In the genomic region with DNA sequence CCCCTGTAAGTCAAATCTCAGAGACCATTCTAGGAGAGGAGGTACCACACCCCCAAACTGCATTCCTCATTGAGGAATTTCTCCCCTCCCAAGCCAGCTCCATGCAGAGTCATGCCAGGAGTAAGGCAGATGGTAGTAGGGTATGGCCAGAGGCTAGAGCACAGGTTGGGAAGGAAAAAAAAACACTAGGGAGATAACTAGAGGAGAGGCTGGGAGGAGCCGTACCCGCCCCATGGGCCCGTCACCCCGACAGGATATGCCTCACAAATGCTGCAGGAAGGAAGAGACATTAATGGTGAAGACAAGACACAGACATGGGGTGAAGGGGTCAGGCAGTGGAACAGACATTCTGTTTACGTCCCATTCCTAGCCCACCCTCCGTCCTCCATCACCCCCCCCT, we compare ENCODE assay signal across 8 mouse cellular contexts. TPM values are rescaled to one million over a fixed set of nuclear protein-coding genes. Genes with fewer than 3 reads are reported as not detected.
A peak's percentile ranks its signal among the peaks of the same experiment; 100 is the strongest.
DNase-seq lines count a peak whose midpoint lies in the region; ATAC-seq and TF ChIP-seq lines count a peak whose summit lies in the region.

No protein-coding gene starts in this region.

- H3K27me3 ChIP-seq in limb, embryonic 13.5 days: no peaks in the 10 kb centered on the region
- H3K27me3 ChIP-seq in midbrain, embryonic 16.5 days (ENCODE audit: control insufficient read depth, insufficient read depth, low read depth, low read length): no peaks in the 10 kb centered on the region

- ATAC-seq in limb, embryonic 13.5 days (ENCODE audit: low FRiP score, low read depth): no peak
- no peak for ATAC-seq in midbrain, embryonic 16.5 days

- peak overlapping the region; percentile 88 for H3K9ac ChIP-seq in limb, embryonic 13.5 days
- peak overlapping the region; percentile 54; the same call in 1 of the 2 replicates for H3K9ac ChIP-seq in midbrain, embryonic 16.5 days (ENCODE audit: low read depth, low read length)

- peak overlapping the region; percentile 79 for H3K4me2 ChIP-seq in limb, embryonic 13.5 days (replicated peaks)
- peak overlapping the region; percentile 78 for H3K4me2 ChIP-seq in midbrain, embryonic 16.5 days (ENCODE audit: low read length)

- no peak for TF ChIP-seq CTCF in bone marrow, adult 2 months (IDR thresholded peaks at IDR 0.05; ENCODE audit: control insufficient read depth, insufficient read depth, low read length)

- no peaks in the 10 kb centered on the region for H3K9me3 ChIP-seq in limb, embryonic 13.5 days
- H3K9me3 ChIP-seq in midbrain, embryonic 16.5 days (replicated peaks; ENCODE audit: control insufficient read depth, low read length, poor library complexity, severe bottlenecking): no peaks in the 10 kb centered on the region

- peak overlapping the region; percentile 87 for H3K4me3 ChIP-seq in bone marrow, adult 2 months (replicated peaks; ENCODE audit: control insufficient read depth, low read depth, low read length)
- peak overlapping the region; percentile 81 for H3K4me3 ChIP-seq in limb, embryonic 13.5 days
- H3K4me3 ChIP-seq in midbrain, embryonic 16.5 days (ENCODE audit: low read depth, low read length): 0 out of 2 replicates have a peak overlapping the region, but pooled peaks have one; percentile 77

- H3K27ac ChIP-seq in bone marrow, adult 2 months (ENCODE audit: control insufficient read depth, insufficient read depth, low read depth, low read length, poor library complexity): 0 out of 2 replicates have a peak overlapping the region, but pooled peaks have one; percentile 12
- peak overlapping the region; percentile 6; the same call in 1 of the 2 replicates for H3K27ac ChIP-seq in limb, embryonic 13.5 days
- peak overlapping the region; percentile 43 for H3K27ac ChIP-seq in midbrain, embryonic 16.5 days (ENCODE audit: low read length)

- WGBS in bone marrow, adult 2 months: 54% methylated on average over 6 of the region's 6 CpGs
- WGBS in limb, embryonic 13.5 days: 65% methylated on average over 6 of the region's 6 CpGs
- 80% methylated on average over 6 of the region's 6 CpGs for WGBS in midbrain, embryonic 16.5 days

- no peak for TF ChIP-seq POLR2A in bone marrow, adult 2 months (IDR thresholded peaks at IDR 0.05; ENCODE audit: borderline replicate concordance, control insufficient read depth, low read depth, low read length)

- peak; percentile 62 for DNase-seq in adrenal gland, adult 2 months
- DNase-seq in adrenal gland, postnatal 25 days: no peak
- peak; percentile 34 for DNase-seq in heart, postnatal 4 days
- DNase-seq in B cell, adult 2 months: no peak
- DNase-seq in thymus, postnatal 4 days: no peak

- peaks cover 2% of the 10 kb centered on the region; the same call in 1 of the 2 replicates for H3K4me1 ChIP-seq in bone marrow, adult 2 months (ENCODE audit: control insufficient read depth, insufficient read depth, low read length)
- H3K4me1 ChIP-seq in limb, embryonic 13.5 days: peaks cover 41% of the 10 kb centered on the region
- peaks cover 26% of the 10 kb centered on the region for H3K4me1 ChIP-seq in midbrain, embryonic 16.5 days (ENCODE audit: control insufficient read depth, insufficient read depth, low read length)

- peaks cover 54% of the 10 kb centered on the region for H3K36me3 ChIP-seq in limb, embryonic 13.5 days
- peaks cover 38% of the 10 kb centered on the region for H3K36me3 ChIP-seq in midbrain, embryonic 16.5 days (ENCODE audit: control insufficient read depth, insufficient read depth, low read length)

RNA-seq across cellular contexts. Expression of gene Myl6, which starts 2.5 kb away (rescaled TPM):
- total RNA-seq in adrenal gland, adult 2 months (2021): 100 to 1,000 TPM; 786 to 985 TPM
- 324 and 445 TPM in 2 replicates for polyA plus RNA-seq in adrenal gland, adult 2 months (2012; rRNA removed)
- total RNA-seq in adrenal gland, postnatal 25 days (2021): 791 and 820 TPM in 2 replicates
- 1,368 and 2,050 TPM in 2 replicates for polyA plus RNA-seq in bone marrow, adult 2 months (2011; ENCODE audit: insufficient read depth, insufficient read length, low replicate concordance, missing spikeins)
- 100 to 1,000 TPM; 616 to 628 TPM for total RNA-seq in heart, postnatal 4 days (2021)
- 1,077 and 1,101 TPM in 2 replicates for polyA plus RNA-seq in limb, embryonic 13.5 days (2015; fragmentation: Nextera tagmentation; extraction: Ambion mirVana)
- 852 and 855 TPM in 2 replicates for polyA plus RNA-seq in midbrain, embryonic 16.5 days (2015; fragmentation: Nextera tagmentation; extraction: Ambion mirVana)

RNA-seq across cellular contexts. Expression of gene Myl6b, which starts 7.0 kb away (rescaled TPM):
- 1 to 10 TPM; 6.2 to 8.3 TPM for total RNA-seq in adrenal gland, adult 2 months (2021)
- 5.1 and 5.7 TPM in 2 replicates for polyA plus RNA-seq in adrenal gland, adult 2 months (2012; rRNA removed)
- 5.0 and 6.9 TPM in 2 replicates for total RNA-seq in adrenal gland, postnatal 25 days (2021)
- polyA plus RNA-seq in bone marrow, adult 2 months (2011; ENCODE audit: insufficient read depth, insufficient read length, low replicate concordance, missing spikeins): 0.79 and 2.4 TPM in 2 replicates
- 1 to 10 TPM; 3.7 TPM for total RNA-seq in heart, postnatal 4 days (2021)
- polyA plus RNA-seq in limb, embryonic 13.5 days (2015; fragmentation: Nextera tagmentation; extraction: Ambion mirVana): 4.7 and 5.0 TPM in 2 replicates
- 5.3 and 6.4 TPM in 2 replicates for polyA plus RNA-seq in midbrain, embryonic 16.5 days (2015; fragmentation: Nextera tagmentation; extraction: Ambion mirVana)

RNA-seq across cellular contexts. Expression of gene Smarcc2, which starts 32.4 kb away (rescaled TPM):
- 100 to 1,000 TPM; 120 to 128 TPM for total RNA-seq in adrenal gland, adult 2 months (2021)
- 129 and 130 TPM in 2 replicates for polyA plus RNA-seq in adrenal gland, adult 2 months (2012; rRNA removed)
- 107 and 125 TPM in 2 replicates for total RNA-seq in adrenal gland, postnatal 25 days (2021)
- 45.0 and 74.4 TPM in 2 replicates for polyA plus RNA-seq in bone marrow, adult 2 months (2011; ENCODE audit: insufficient read depth, insufficient read length, low replicate concordance, missing spikeins)
- 10 to 100 TPM; 97.0 to 97.3 TPM for total RNA-seq in heart, postnatal 4 days (2021)
- polyA plus RNA-seq in limb, embryonic 13.5 days (2015; fragmentation: Nextera tagmentation; extraction: Ambion mirVana): 96.6 and 110 TPM in 2 replicates
- 185 and 195 TPM in 2 replicates for polyA plus RNA-seq in midbrain, embryonic 16.5 days (2015; fragmentation: Nextera tagmentation; extraction: Ambion mirVana)

RNA-seq across cellular contexts. Expression of gene Esyt1, which starts 34.2 kb away (rescaled TPM):
- 10 to 100 TPM; 26.1 to 32.6 TPM for total RNA-seq in adrenal gland, adult 2 months (2021)
- 52.8 and 59.6 TPM in 2 replicates for polyA plus RNA-seq in adrenal gland, adult 2 months (2012; rRNA removed)
- total RNA-seq in adrenal gland, postnatal 25 days (2021): 18.1 and 22.9 TPM in 2 replicates
- 26.2 and 36.1 TPM in 2 replicates for polyA plus RNA-seq in bone marrow, adult 2 months (2011; ENCODE audit: insufficient read depth, insufficient read length, low replicate concordance, missing spikeins)
- 10 to 100 TPM; 28.4 to 31.3 TPM for total RNA-seq in heart, postnatal 4 days (2021)
- 24.0 and 28.0 TPM in 2 replicates for polyA plus RNA-seq in limb, embryonic 13.5 days (2015; fragmentation: Nextera tagmentation; extraction: Ambion mirVana)
- polyA plus RNA-seq in midbrain, embryonic 16.5 days (2015; fragmentation: Nextera tagmentation; extraction: Ambion mirVana): 8.8 and 8.9 TPM in 2 replicates

RNA-seq across cellular contexts. Expression of gene Zc3h10, which starts 56.1 kb away (rescaled TPM):
- total RNA-seq in adrenal gland, adult 2 months (2021): 10 to 100 TPM; 11.7 to 12.3 TPM
- 16.0 and 16.3 TPM in 2 replicates for polyA plus RNA-seq in adrenal gland, adult 2 months (2012; rRNA removed)
- 9.1 and 13.6 TPM in 2 replicates for total RNA-seq in adrenal gland, postnatal 25 days (2021)
- 7.0 and 9.8 TPM in 2 replicates for polyA plus RNA-seq in bone marrow, adult 2 months (2011; ENCODE audit: insufficient read depth, insufficient read length, low replicate concordance, missing spikeins)
- total RNA-seq in heart, postnatal 4 days (2021): 1 to 10 TPM; 6.9 to 8.3 TPM
- polyA plus RNA-seq in limb, embryonic 13.5 days (2015; fragmentation: Nextera tagmentation; extraction: Ambion mirVana): 16.4 and 17.3 TPM in 2 replicates
- 17.8 and 19.7 TPM in 2 replicates for polyA plus RNA-seq in midbrain, embryonic 16.5 days (2015; fragmentation: Nextera tagmentation; extraction: Ambion mirVana)

Comparison
In these comparisons a context has a peak if more than half of its experiments do, and no peak if none do; other contexts are left out.
1. DNase-seq: peak in adrenal gland, adult 2 months (single experiment) and heart, postnatal 4 days (single experiment); none in adrenal gland, postnatal 25 days (single experiment), B cell, adult 2 months (0 of 2) and thymus, postnatal 4 days (single experiment).
2. Peak in every context shown above with its lines, with median percentiles within 50 percentile points of each other: H3K27ac ChIP-seq and H3K4me3 ChIP-seq.